Mouse (Mus musculus): ENCODE results near the gene Smim20. TPM values are rescaled to one million over a fixed set of nuclear protein-coding genes. Genes with fewer than 3 reads are reported as not detected.
A peak's percentile ranks its signal among the peaks of the same experiment; 100 is the strongest.

Smim20 gene
- polyA plus RNA-seq, 1 experiment = 71.2 TPM

DNA sequence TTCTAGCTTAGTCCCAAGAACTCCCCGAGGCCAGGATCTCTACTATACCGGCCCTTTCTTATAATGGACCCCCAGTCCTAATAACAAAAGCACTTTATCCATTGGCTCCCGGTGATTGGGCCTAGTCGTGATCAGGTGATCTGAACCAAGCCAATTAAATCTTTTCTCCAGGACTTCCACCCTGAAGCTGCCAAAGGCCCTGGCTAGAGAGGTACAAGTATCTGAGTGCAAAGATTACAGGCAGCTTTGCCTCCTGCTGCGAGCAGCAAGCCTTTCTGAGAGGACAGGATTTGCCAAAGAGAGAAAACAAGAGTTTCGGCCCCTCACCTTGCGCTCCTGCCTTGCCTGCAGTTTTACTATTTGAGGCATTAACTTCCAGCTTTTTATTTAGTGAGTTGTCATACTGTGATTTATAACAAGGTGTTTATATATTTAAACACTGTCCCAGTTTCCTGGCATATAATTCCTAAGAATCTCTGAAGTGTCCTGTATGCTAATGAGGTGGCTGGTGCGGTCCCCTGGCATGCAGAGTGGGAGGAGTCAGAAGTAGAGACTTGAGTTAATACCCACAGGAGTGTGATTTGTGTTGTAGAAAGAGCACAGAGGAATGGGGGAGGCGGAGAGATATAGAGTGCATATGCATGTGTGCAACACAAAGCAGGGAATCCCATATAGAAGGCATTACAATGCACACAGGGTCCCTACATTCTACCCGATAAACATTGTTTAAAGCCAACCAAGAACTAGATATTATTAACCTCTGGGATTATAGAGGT lies 36.2 kb downstream of the Smim20 start:
- WGBS = 80% methylated on average over 10 of the region's 10 CpGs
- no peak for DNase-seq (ENCODE audit: low read depth, low spot score)

- 95% methylated on average over 6 of the region's 6 CpGs for WGBS
- DNase-seq (ENCODE audit: low read depth, low spot score) = no peak
These were observed 37.1 kb downstream of the Smim20 start for GRCm38 (mm10) chr5:53303941-53304340.

GRCm38 (mm10) chr5:53304936-53305335 lies 38.1 kb downstream of the Smim20 start:
- 39% methylated on average over 4 of the region's 4 CpGs for WGBS
- DNase-seq (ENCODE audit: low read depth, low spot score) = no peak

- no peak for DNase-seq (ENCODE audit: low read depth, low spot score)
- 89% methylated on average over 3 of the region's 3 CpGs for WGBS
These were observed 40.0 kb downstream of the Smim20 start for GRCm38 (mm10) chr5:53306864-53307263.

- 80% methylated on average over 5 of the region's 5 CpGs for WGBS
- DNase-seq (ENCODE audit: low read depth, low spot score) = no peak
These were observed 40.6 kb downstream of the Smim20 start for GRCm38 (mm10) chr5:53307437-53307836.

GRCm38 (mm10) chr5:53314404-53315167 lies 47.7 kb downstream of the Smim20 start:
- DNase-seq (ENCODE audit: low read depth, low spot score) = no peak
- 73% methylated on average over 13 of the region's 13 CpGs for WGBS

DNA sequence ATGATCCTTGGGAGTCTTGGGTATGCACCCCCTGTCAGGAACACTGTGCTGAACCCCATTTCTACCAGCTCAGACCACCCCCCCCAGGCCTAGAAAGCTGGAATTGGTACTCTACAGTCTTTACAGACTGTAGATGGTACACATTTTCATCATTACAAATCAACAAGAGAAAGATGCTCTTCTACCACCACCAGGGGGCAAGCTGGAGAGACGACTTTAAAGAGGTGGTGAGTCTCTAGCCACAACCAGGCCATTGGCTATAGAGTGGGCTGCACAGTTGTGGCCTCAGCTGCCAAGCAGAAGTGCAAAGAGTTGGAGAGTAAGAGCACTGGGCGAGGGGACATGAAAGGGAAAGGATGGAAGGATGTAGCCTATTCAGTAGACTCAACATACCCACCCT lies 48.9 kb downstream of the Smim20 start:
- no peak for DNase-seq (ENCODE audit: low read depth, low spot score)
- 70% methylated on average over 2 of the region's 2 CpGs for WGBS

- DNase-seq (ENCODE audit: low read depth, low spot score) = no peak
- WGBS = 56% methylated on average over 3 of the region's 3 CpGs
These were observed 50.5 kb downstream of the Smim20 start for GRCm38 (mm10) chr5:53317396-53317795.

GRCm38 (mm10) chr5:53317885-53318466 lies 51.1 kb downstream of the Smim20 start:
- no peak for DNase-seq (ENCODE audit: low read depth, low spot score)
- 74% methylated on average over 7 of the region's 7 CpGs for WGBS

GRCm38 (mm10) chr5:53320331-53320730 lies 53.4 kb downstream of the Smim20 start:
- 59% methylated on average over 3 of the region's 3 CpGs for WGBS

GRCm38 (mm10) chr5:53321901-53322300 lies 55.0 kb downstream of the Smim20 start:
- 89% methylated on average over 9 of the region's 9 CpGs for WGBS
- no peak for DNase-seq (ENCODE audit: low read depth, low spot score)

More at GRCm38 (mm10) chr5:53320331-53320730, 53.4 kb downstream of the Smim20 start:
- DNase-seq (ENCODE audit: low read depth, low spot score) = no peak

DNA sequence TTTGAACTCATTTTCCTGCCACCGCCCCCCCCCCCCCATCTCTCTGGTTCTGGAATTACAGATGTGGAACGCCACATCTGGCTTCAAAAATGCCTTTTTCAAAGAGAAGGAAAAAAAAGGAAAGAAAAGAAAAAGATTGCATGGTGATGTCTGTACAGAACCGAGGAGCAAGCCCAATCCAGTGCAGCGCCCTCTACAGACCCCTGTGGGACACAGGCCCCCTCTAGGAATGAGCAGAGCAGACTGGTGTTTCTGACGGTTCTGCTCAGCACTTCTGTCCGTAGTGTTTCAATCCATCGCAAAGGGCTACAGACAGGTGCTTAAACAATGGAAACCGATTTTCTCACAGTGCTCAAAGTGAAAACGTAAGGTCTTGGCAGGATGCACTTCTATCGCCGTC lies 55.6 kb downstream of the Smim20 start:
- WGBS = 82% methylated on average over 11 of the region's 11 CpGs
- DNase-seq (ENCODE audit: low read depth, low spot score) = no peak

DNA sequence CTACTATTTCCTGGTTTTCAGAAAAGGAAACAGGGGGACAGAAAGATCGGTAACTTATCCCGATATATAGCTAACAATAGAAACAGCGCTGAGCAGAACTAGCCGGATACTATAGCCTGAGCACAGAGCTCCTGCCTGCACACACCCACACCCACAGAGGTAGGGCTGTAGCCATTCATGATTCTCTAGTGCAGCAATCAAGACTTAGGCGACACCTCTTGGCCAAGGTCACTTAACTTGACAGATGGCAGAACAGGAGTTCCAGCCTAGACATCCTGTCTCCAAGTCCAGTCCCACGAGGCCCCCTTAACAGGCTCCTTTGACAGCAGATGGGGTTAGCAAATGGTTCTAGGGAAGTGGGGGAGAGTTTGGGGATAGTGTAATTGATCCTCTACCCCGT lies 56.2 kb downstream of the Smim20 start:
- WGBS = 42% methylated on average over 7 of the region's 7 CpGs
- DNase-seq (ENCODE audit: low read depth, low spot score) = no peak

DNA sequence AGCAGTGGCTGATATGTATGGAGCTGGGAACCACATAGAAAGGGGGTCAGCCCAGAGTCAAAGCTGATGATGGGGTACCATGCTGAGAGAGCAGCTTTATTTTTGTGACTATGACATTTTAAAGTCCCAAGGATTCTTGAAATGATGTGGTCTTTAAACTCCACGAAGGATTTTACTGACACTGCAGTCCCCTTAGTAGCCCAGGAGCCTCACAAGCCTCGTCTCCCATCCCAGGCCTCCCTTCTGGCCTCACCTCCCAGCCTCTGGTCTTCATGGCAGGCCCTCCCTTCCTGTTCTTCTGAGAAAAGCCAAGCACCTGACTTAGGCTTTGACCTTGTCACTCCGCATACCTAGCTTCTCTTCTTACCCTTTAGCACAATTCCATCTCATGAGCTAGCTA lies 57.4 kb downstream of the Smim20 start:
- 61% methylated on average over 3 of the region's 3 CpGs for WGBS
- DNase-seq (ENCODE audit: low read depth, low spot score) = no peak

DNA sequence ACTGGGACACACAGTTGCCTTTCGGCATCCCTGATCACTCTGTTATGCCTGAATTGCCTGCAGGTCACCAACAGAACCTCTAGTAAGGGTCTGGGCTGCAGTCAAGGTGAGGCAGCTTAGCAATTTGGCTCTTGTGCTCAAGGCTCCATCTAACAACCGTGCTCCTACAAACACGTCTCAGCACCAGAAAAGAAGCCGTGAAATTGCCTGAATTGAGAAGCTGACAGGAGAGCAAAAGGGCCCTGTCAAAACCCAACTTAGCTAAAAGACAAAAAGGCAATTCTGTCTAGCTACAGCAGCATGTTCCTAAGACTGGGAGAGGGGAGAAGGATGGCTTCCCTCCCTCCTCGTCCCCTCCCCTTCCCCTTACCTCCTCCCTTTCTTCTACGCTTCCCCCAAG lies 57.9 kb downstream of the Smim20 start:
- 60% methylated on average over 6 of the region's 6 CpGs for WGBS
- DNase-seq (ENCODE audit: low read depth, low spot score) = no peak

DNA sequence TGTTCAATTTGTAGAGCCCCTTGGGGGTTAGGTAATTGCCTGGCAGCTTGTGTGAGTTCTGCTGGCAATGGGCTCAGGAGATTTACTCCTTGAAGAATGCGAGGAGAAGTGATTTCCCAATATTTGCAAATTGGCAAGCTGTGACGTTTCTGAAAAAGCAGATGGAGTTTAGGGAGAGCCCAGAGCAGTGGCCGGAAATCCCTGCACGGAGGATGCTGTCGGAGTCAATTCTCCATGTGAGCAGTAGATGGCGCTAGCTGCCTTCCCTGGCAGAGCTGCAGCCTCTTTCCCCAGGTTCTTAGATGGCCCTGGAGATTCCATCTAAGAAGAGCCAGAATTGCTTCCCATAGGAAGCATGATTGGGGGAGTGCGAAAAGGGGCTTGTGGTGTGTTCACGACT lies 59.1 kb downstream of the Smim20 start:
- WGBS = 4% methylated on average over 8 of the region's 8 CpGs

DNA sequence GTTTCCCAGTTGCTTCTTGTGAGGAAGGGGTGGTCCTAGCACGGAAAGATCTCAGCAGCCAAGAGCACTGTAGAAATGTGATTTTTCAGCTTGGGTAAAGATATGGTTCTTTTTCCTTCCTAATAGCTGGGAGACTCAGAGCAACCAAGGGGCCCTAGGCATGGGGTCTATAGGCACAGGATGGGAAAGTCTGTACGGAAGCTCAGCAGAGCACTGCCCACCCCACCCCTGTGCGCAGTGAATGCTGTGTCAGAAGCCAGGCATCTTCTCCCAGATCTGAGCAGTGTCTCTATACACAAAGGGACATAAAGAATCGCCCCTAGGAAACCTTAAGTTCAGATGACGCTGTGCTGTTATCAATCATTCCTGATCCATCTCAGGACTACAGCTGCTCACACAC lies 59.6 kb downstream of the Smim20 start:
- WGBS = 73% methylated on average over 5 of the region's 5 CpGs
- no peak for DNase-seq (ENCODE audit: low read depth, low spot score)

More for the DNA sequence above, 59.1 kb downstream of the Smim20 start:
- DNase-seq (ENCODE audit: low read depth, low spot score) = peak; percentile 25
